Mouse (Mus musculus) spleen, postnatal 4 days (tissue): ENCODE data around the gene Sesn3.

Experiments
- DNase-seq, 2 experiments: peaks; one replicate each; pipeline ENCODE4 v3.0.0; 2022; ENCODE audit warnings: low spot score in 2 of 2

Sesn3 gene

DNA sequence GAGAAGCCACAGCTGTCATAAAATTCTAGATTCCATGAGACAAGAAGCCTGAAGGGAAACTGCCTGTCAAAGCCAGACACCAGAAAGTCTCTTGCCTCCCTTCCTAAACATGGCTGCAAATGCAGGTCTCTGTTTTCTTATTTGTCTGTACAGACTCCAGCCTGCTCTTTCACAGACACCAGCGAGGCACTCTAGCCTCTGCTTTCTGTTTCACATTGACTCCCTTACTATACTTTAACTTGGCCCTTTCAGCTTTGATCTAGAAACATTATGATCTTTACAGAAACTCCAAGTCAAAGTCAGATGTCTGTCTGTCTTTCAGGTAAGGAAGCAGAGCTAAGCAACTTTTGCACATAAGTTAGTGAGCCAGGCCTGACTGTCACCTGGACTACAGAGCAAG is 77.5 kb downstream of the Sesn3 start:
- no peak for DNase-seq

DNA sequence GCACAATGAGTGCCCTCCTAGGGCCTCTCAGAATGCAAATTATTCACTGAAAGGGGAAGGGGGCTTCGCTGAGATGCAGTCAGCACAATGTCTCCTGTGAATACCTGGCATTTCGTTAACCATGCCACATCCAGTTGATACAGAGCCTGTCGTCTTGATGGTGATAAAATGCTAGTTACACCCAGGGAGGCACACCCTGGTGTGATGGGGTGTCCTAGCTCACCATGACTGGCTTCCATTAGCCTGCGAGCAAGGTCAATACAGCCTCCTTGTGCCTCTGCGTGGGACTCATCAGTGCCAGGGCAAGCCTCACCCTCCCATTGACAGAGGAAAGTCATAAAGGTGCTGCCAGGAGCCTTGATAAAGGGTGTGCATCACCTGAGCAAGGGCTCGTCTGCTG is 80.0 kb downstream of the Sesn3 start:
- no peak for DNase-seq

DNA sequence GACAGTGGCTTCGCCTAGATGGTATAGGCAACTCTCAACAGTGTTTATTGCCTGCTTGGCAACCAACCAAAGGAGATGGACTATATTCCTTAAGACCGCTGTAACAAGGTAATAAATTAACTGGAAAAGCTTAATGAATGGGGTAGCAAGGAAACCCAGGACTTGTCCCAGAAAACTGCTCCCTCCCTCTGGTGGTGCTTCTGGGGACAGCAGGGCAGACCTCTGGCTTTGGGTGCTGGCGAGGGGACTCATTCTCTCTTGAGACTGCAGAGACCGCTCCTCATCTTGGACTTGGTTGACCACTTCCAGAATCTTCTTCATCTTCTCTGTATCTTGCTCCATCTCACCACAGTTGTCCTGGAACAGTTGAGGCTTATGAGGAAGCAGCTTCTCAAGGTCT is 82.2 kb downstream of the Sesn3 start:
- DNase-seq: no peak

DNA sequence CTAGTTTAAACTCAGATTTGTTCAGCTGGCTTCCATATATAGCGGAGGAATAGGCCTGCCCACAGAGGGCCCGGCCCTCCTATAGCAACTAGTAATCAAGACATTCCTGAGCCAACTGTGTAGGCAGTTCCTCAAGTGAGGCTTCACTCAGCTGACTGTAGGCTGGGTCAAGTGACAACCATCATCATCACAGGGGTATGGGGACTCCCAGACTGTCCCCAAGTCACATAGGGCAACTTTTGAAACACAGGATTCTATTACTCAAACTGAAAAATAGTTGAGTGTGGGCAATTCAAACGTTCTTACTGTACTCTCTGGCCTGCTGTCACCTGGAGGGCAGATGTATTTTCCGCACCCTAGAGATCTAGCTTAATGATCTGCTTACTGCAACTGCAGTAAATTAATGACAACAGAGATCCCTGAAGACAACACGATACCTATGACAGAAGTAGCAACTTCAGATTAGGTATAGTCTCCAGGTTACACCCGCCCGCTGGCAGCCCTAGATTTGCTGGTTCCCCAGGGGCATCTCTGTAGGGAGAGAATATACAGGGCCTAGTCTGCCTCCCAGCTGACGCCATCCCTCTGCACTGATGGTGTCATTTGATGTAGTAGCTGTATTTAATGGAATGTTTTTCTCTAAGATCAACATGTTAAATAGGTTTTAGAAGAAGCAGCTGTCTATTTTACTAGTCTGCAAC is 87.4 kb downstream of the Sesn3 start:
- DNase-seq: no peak

DNA sequence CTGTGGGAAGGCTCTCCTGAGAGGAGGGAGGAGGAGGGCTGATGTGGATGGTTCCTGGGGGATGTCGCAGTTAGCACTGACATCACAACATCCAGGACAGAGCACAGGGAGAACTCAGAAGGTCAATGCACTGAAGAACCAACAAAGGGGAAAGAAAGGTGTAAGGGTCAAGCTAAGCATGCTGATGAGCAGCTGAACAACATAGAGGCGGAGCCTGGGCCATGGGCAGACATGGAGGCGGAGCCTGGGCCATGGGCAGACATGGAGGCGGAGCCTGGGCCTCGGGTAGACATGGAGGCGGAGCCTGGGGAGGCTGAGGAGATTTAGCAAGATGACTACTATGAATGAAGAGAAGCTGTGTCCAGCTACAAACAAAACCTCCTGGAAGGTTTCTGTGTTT is 88.7 kb downstream of the Sesn3 start:
- peak; percentile 70 to 73 for DNase-seq

DNA sequence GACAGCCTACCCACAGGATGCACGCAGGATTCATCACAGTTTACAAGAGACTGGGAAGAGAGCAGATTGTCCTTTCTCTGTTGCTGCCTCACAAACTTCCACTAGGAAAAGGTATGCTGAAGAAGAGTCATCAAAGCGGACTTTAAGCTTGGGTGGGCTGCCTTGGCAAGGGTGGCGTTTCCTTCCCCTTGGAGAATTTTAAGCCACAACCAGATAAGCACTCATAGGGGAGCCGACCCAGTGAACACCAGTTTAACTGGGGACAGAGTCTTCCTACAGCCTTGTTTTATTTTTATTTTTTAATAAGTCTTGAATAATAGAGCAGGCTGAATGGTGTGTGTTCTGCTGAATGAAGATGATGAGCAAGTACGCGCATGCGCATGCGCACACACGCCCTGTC is 89.9 kb downstream of the Sesn3 start:
- no peak for DNase-seq

DNA sequence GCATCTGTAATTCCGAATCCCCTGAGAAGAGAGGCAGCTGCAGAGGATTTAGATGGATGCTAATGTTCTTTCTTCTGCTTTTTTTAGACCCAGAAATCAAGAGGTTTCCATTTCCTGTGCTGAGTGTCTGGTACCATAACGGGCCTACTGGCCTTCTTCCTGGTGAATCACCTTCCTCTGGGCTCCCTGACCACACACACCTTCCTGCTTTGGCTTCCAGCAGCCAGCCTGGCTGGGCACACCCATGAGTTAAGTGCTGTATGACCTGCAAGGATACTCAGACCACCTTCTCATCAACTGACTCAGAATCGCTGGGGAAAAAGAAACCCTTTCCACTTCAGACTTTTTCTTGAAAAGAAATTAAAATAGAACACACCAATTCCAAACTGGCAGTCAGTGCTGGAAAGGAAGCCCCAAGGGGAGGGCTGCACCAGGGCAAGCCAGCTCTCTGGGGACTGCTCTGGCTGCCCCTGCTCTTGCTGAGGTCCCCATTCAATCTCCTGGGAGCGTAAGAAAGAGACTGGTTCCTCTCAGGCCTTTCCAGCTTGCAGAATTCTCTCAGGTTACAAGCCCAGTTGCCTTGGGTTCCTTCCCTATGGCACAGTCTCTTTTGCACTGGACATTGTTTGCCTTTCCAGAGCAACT is 90.7 kb downstream of the Sesn3 start:
- DNase-seq: no peak

DNA sequence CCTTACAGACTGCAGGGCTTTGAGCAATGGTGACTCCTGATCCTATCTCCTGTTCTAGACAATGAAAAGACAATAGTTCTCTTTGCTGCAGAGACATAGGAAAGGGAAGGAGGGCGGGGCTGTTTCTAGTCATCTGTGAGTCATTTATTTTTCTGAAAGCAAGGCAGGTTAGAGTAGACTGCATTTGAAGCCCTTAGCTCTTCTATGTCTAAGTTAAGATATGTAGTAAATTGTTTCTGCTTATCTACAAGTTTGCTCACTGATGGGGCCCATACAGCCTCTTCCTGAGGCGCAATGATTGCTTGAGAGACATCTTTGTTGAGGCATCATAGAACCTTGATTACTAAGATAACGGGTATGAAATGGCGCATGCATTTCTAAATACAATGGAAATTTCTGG is 93.0 kb downstream of the Sesn3 start:
- DNase-seq: no peak

DNA sequence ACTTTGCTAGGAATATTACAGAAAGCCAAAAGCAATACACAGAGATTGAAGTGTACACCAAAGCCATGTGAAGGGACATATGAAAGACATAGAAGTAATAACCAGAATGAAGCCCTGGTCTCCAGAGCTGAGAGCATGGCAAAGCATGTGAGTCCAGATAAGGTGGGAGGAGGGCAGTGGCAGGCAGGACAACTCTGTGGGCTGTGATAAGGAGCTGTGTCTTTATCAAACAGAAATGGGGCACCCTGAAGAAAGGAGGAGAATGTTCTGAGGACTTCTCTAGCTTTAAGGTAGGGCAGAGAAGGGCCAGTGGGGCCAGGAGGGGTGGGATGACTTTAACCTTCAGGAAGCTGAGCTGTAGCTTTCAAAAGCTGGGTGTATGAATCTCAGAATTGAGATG is 94.4 kb downstream of the Sesn3 start:
- DNase-seq: peak in 1 of 2 experiments; percentile 66

DNA sequence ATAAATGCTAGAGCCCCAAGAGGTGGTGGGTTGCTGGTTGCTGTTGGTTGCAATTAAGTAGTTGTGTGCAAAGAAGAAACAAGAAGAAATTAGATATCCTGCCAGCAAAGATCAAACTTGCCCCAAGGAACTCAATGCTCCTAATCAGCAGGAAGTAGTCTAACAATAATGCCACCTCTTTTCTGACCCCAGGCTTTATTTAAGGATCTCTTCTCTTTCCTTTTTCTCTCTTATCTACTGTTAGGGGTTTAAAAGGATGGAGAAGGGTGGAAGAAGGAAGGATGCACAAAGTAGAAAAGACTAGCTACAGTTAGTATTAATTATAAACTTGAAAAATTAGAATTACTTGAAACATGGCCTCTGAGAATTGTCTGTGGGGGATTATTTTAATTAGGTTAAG is 97.6 kb downstream of the Sesn3 start:
- DNase-seq: no peak

DNA sequence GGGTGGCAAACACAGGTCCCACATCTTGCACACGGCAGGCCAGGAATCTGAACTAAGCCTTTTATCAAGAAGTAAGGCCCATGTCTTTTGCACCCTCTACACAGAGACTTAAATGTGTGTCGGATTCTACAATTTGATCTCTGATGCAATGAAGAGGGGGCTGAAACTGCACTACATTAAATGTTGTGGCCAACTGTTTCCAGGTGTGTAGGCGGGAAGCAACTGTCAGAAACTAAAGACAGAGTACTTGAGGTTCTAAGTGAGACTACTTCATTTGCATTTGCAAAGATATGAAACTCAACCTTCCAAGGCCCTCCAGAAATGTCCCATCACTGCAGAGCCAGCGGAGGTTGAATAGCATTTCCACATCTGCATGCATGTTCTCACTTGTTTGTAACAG is 101.3 kb downstream of the Sesn3 start:
- no peak for DNase-seq

DNA sequence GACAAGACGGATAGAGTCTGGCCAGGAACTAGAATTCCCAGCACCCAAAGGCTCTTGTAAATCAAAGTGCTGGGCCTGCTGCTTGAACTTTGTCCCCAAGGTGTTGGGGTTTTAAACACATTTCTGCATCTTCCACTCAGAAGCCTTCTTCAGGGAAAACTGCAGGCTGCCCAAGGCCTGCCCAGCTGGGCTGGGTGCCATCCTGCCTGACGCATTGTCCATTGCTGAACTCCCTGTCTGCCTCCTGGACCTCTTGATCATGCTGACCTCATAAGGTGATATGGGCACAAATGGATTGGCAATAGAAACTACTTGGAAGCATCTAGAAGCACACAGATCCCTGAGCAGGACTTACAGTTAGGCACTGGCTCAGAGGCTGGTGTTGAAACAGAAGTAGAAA is 103.3 kb downstream of the Sesn3 start:
- no peak for DNase-seq

DNA sequence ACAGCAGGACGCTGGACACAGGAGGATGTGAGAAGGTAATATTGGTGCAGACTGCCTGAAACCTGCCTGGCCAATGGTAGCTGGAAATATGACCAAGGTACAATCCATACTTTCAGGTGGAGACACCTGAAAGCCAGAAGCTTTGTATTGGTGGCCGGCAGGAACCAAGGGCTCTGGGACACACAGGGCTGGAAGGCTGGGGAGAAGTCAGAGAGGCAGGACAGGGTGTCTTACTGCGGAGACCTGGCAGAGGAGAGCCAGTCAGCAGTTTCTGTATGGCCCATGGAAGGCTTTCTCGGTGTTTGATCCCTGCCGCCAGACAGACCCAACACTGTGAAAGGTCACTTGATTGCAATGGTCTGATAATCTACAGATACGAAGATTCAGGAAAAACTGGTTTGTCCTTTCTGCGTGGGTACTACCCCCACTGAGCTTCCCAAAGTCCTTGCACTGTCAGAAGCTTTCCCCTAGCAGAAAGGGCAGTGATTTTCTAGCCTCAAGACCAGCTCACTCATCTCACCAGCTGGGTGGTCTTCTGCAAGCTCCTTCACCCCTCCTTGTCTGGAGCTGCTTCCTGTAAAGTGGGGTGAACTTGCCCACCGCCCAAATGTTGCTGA is 105.0 kb downstream of the Sesn3 start:
- no peak for DNase-seq

DNA sequence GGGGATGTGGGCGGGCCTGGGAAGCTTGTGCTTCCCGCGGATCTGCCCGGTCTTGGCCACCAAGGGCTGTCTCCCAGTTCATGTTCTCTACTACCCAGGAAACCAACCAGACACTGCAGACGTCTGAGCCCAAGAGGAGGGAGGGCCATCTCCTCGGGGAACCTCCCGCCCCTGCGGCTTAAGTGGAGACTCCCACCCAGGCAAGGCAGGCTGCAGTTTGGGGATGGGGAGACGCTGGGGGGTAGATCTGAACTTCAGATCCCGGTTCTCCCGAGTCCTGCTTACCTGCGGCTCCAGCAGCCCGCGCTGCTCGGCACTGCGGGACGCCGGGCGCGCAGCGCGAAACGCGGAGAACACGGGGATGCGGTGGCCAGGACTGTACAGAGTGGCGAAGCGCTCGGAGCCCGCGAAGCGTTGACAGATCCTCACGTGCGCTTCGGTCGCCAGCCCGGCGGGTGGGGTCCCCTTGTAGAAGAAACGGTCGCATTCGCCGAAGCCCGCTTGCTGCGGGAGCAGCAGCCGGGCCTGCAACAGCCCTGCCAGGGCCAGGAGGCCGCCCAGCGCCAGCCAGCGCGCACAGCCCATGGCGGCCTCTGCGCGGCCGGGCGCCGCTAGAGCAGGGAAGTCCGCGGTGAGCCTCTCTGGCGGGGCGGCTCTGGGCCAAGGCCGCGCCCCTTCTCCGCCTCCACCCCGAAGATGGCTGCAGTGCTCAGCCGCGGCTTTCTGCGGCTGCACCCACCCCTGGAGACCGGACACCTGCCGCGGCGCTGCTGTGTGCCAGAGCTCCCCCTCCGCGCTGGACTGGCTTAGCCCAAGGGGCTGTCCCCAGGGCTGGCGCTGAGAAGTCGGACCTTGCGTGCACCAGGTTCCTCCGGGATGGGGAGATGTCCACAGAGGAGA is 105.8 kb downstream of the Sesn3 start:
- DNase-seq: peak; percentile 87 to 94

DNA sequence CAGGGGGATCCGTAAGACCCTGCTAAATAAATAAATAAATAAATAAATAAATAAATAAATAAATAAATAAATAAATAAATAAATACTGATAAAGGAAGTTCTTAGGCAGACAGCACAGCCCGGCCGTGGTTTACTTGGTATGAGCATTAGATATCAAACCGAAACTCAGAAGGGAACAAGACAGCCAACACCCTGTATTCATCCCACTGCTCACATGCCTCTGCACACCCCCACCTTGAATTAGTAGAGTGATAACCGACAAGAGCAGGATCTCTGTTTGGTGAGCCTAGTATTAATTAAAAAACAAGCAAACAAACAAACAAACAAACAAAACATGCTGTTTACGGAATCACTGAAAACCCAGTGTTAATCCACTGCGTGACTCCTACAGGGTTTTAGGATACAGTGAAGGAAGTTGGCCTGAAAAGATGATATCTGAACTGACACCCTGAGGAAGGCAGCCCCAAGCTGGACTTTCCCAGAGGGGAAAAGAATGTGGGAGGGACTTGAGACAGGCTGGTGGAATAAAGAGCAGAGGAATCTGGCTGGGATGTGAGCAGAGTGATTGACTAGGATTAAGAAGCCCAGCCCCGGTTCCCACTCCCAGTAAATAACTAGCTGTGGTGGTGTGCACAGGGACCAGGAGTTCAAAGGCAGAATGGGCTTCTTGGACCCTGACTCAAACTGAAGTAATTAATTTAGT is 106.6 kb downstream of the Sesn3 start, which contains the start of gene Endod1:
Endod1 (minus strand) TSS at position 155 of the 703 bp plus-strand sequence.
- peak in 1 of 2 experiments; percentile 33 for DNase-seq

DNA sequence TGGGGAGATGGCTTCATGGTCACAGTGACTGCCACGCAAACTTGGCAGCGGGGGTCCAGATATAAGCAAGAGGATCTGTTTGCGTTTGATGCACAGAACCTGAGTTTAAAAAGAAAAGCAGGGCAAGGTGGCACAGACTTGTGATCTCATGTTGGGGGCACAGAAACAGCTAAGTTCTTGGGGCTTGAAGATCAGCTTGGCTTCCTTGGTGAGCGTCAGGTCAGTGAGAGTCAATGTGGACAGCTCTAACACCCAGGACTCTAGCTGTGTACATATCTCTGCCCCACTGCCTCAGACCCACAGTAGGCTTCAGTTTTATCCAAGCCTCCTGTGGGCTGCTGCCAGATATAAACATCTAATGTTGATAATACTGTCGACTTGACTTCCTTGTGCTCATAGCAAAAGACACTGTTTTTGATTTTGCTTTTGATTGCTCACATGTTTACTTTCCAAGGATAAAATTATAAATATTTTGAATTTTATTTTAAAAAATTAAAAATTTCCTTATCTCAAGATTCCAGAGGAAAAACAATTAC is 107.5 kb downstream of the Sesn3 start:
- no peak for DNase-seq
